Mouse (Mus musculus) kidney, embryonic 14.5 days (tissue): ENCODE results near the gene Hoxb9. TPM values are rescaled to one million over a fixed set of nuclear protein-coding genes. Genes with fewer than 3 reads are reported as not detected.

Experiments
- ATAC-seq: fragments of 200-750 bp; cut with Nextera tagmentation; 2 replicates; pipeline ENCODE4 v1.8.0; 2017; ENCODE audit warnings: moderate number of reproducible peaks, mild to moderate bottlenecking, moderate TSS enrichment, moderate library complexity; ENCODE audit not compliant: low FRiP score, low TSS enrichment
- H3K27ac ChIP-seq: fragments of 300-500 bp; sonication (generic); 2 replicates; pipeline ENCODE4 v1.5.1; 2014; ENCODE audit warnings: low read depth, mild to moderate bottlenecking, low read length, moderate library complexity, mixed read lengths
- H3K27me3 ChIP-seq: fragments of 300-500 bp; sonication (generic); 2 replicates; pipeline ENCODE4 v1.6.1; 2014; ENCODE audit warnings: mild to moderate bottlenecking, low read length; ENCODE audit not compliant: control insufficient read depth, insufficient read depth
- H3K36me3 ChIP-seq: fragments of 300-500 bp; sonication (generic); 2 replicates; pipeline ENCODE4 v1.6.1; 2014; ENCODE audit warnings: low read length, mixed read lengths; ENCODE audit not compliant: control insufficient read depth, insufficient read depth
- H3K4me1 ChIP-seq: fragments of 300-500 bp; sonication (generic); 2 replicates; pipeline ENCODE4 v1.6.1; 2014; ENCODE audit warnings: low read length, mixed read lengths; ENCODE audit not compliant: control insufficient read depth, insufficient read depth
- H3K4me2 ChIP-seq: fragments of 300-500 bp; sonication (generic); replicated peaks from 2 replicates; pipeline ENCODE4 v1.6.1; 2014; ENCODE audit warnings: low read depth, mild to moderate bottlenecking, low read length
- H3K4me3 ChIP-seq: fragments of 300-500 bp; sonication (generic); 2 replicates; pipeline ENCODE4 v1.5.1; 2014; ENCODE audit warnings: mild to moderate bottlenecking, low read length
- H3K9ac ChIP-seq: fragments of 300-500 bp; sonication (generic); 2 replicates; pipeline ENCODE4 v1.6.1; 2014; ENCODE audit warnings: low read depth, mild to moderate bottlenecking, low read length, moderate library complexity
- H3K9me3 ChIP-seq: fragments of 300-500 bp; sonication (generic); 2 replicates; pipeline ENCODE4 v1.6.1; 2016; ENCODE audit warnings: low read length; ENCODE audit not compliant: control insufficient read depth
- WGBS: fragments of 180-500 bp; shearing (Covaris S2); extraction: QIAGEN DNeasy Blood & Tissue Kit; methylation state at CpG from one replicate; pipeline ENCODE4 v1.1.7; 2014; 5-methylcytosine and 5-hydroxymethylcytosine counted together
- polyA plus RNA-seq: library from polyadenylated mRNA; unstranded; fragments of >200 nt; fragmentation: Nextera tagmentation; extraction: Ambion mirVana; gene quantifications from 2 replicates; pipeline ENCODE4 v1.2.1, GENCODE M21; 2014

Gene Hoxb9
- polyA plus RNA-seq, 1 experiment from 2014 or later, result 30.0 TPM

DNA sequence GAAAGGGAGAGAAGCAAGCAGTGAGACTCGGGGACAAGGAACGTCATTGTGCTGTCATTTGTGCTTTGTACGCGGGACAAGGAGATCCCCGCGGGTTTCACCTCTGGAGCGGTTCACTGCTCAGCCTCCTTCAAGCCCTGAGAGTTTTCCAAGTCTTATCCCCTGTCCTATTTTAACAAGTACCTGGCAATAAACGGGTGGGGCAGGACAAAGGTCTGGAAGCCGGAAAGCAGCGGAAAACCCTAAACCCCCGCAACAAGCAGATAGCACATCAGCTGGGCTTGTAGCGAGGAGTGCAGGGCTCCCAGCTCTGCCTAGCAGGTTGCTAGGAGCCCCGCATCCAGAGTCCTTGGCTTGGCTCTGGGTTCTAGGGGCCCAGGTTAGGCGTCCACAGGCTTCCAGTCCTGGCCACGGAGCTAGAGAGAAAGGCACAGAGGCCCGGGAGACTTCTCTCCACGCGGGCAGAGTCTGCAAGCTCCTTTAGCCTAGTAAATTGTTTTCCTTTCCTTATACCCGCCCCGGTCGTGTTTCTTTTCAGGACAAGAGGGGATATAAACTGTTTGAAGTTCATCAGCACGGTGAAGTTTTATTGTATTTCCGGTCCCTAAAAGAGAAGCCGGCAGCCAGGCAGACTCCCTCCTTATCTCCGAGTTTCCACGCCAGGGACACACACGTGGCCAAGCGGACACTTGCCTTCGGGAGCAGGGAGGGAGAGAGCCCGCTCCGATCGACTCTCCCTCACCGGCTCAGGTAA is 7.4 kb upstream of the Hoxb9 start:
- Histone ChIP-seq H3K36me3 (peaks cover 36% of the 10 kb centered on the region; the same call in 1 of the 2 replicates), H3K9me3 (no peaks in the 10 kb centered on the region), H3K4me1 (peaks cover 73% of the 10 kb centered on the region), H3K9ac (peak overlapping the region; percentile 18; the same call in 1 of the 2 replicates), H3K4me2 (peak overlapping the region; percentile 6; the same call in 1 of the 2 replicates), H3K27me3 (no peaks in the 10 kb centered on the region; the same call in 1 of the 2 replicates), H3K4me3 (no peak overlapping the region), H3K27ac (no peak overlapping the region)
- WGBS, result 19% methylated on average over 33 of the region's 33 CpGs
- no peak for ATAC-seq

DNA sequence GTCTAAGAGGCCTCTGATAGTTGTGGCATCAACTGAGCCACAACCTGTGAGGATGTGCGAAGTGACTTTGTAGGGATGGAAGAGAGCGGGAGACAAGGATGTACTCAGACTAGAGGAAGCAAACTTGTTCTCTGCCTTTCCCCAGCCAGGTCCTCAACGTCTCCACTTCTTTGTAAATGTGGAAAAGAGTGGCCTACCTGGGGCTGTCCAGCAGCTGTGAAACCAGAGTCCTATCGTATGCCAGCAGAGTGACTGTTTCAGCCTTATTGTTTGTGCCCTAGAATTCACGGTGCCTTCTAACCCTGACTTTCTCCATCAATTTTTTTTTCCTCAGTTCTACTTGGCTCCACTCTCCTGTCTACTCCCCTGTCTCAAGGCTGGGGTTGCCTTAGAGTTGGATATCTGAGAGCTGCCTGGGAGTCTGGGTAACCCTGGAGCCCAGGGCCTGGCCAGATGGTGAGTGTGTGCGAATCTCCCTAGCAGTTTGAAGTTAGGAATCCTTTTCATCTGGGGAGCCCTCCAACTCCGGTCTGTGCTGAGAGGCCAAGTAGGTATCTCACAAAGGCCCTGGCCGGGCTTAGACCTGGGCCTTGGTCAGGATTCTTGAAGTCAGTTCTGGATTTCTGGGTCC is 6.8 kb upstream of the Hoxb9 start:
- no peaks in the 10 kb centered on the region for H3K9me3 ChIP-seq
- ATAC-seq, result no peak
- no peak overlapping the region for H3K9ac ChIP-seq
- H3K27ac ChIP-seq, result no peak overlapping the region
- H3K4me1 ChIP-seq, result peaks cover 72% of the 10 kb centered on the region
- no peak overlapping the region for H3K4me3 ChIP-seq
- H3K4me2 ChIP-seq, result no peak overlapping the region
- H3K36me3 ChIP-seq, result peaks cover 36% of the 10 kb centered on the region; the same call in 1 of the 2 replicates
- no peaks in the 10 kb centered on the region; the same call in 1 of the 2 replicates for H3K27me3 ChIP-seq
- WGBS, result 54% methylated on average over 8 of the region's 8 CpGs

DNA sequence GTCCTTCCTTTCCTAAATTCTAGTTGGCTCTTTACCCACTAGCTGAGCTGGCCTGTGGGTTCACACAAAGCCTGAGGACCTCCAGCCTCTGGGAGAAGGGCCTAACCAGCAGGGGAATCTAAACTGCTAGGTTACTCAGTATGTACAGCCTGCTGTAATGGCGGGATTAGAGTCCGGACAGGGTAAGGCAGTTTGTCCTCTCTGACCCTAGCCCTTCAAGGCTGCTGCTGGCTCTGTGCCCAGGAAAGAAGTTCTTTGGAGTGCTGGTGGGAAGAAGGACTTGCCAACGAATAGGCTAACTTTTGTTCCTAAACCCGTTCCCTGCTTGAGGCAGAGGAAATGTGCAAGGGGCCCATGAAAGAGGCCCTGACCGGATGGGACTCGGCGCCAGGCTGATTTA is 5.3 kb upstream of the Hoxb9 start:
- H3K4me3 ChIP-seq, result no peak overlapping the region
- H3K27ac ChIP-seq, result peak overlapping the region; percentile 74
- H3K9me3 ChIP-seq, result no peaks in the 10 kb centered on the region
- H3K4me2 ChIP-seq, result no peak overlapping the region; the same call in 1 of the 2 replicates
- peaks cover 73% of the 10 kb centered on the region for H3K4me1 ChIP-seq
- H3K27me3 ChIP-seq, result no peaks in the 10 kb centered on the region; the same call in 1 of the 2 replicates
- WGBS, result 15% methylated on average over 7 of the region's 7 CpGs
- H3K36me3 ChIP-seq, result peaks cover 36% of the 10 kb centered on the region; the same call in 1 of the 2 replicates
- ATAC-seq, result no peak
- peak overlapping the region; percentile 28; the same call in 1 of the 2 replicates for H3K9ac ChIP-seq

DNA sequence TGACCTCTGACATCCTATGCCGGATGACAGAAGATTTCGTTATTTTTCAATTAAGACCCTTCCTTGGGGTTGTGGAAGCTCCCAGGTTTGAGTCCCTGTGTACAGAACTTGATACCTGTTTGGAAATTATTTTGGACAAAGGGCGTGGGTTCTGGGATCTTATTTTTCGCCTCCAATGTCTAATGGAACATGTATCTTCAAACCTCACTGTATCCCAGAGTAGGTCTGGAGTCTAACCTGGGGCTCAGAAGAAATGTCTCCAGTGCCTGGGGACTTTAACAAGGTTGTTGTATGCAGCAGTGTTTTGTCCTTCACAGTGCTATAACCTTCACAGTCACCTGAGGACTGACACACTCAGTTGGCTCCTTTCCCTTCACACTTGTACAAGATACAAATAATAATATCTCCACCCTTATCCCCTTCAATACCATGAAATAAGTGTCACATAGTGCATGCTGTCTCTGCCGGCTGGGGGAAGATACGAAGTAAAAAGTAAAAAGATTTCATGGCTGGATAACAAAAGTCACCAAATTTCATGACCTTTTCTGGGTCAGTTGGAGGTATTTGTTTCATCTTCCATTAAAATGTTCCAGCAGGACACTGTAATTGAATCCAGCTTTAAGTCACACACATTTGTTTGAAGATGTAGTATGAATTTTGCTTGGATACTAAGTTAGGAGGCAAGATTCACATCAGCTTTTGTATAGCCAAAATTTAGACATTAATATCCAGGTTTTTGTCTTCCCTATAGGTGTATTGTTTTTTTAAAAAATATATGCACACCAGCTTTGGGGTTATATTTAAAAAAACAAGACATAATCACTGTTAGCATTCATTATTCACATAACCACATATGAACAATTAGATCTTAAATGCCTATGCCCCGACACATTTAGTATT is 4.0 kb upstream of the Hoxb9 start:
- H3K9me3 ChIP-seq, result no peaks in the 10 kb centered on the region
- H3K4me1 ChIP-seq, result peaks cover 65% of the 10 kb centered on the region

DNA sequence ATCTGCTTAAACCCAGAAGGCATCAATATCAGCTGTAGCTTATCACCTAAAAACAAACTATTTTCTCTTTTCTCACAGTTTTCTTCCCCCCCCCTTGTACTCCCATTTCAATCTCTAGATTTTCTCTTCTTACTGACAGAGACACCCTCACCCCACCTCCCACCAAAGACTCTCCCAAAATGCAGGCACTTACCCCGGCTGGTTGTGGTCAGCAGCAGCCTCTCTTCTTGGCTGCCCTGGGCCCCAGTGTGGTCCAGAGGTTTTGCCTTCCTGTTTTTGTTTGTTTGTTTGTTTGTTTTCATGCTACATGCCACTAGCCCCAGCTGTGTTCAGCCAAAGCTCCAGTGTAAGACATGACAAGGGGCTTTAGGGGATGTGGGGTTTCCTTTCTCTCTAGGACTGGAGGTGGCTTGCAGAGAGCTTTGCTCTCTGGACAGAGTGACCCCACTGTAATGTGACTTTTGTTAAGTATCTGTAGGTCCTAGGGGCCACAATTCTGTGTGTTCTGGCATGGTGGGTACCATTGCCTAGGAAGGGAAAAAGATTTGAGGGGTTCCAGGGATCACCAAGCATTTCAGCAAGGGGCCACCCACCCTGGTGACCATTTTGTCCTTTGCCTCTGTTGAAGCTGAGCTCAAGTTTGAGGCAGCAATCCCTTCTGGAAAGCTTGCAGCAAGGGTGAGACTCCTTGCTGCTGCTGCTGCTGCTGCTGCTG is 3.1 kb upstream of the Hoxb9 start:
- Histone ChIP-seq H3K36me3 (peaks cover 25% of the 10 kb centered on the region; the same call in 1 of the 2 replicates), H3K27ac (0 out of 2 replicates have a peak overlapping the region, but pooled peaks have one; percentile 17), H3K9me3 (no peaks in the 10 kb centered on the region), H3K27me3 (no peaks in the 10 kb centered on the region), H3K9ac (0 out of 2 replicates have a peak overlapping the region, but pooled peaks have one; percentile 12), H3K4me1 (peaks cover 61% of the 10 kb centered on the region), H3K4me2 (no peak overlapping the region), H3K4me3 (no peak overlapping the region)
- 54% methylated on average over 1 of the region's 1 CpGs for whole genome bisulfite sequencing
- no peak for ATAC-seq

More for the DNA sequence above, 4.0 kb upstream of the Hoxb9 start:
- H3K4me2 ChIP-seq, result no peak overlapping the region
- H3K27ac ChIP-seq, result no peak overlapping the region
- ATAC-seq, result no peak
- H3K4me3 ChIP-seq, result no peak overlapping the region
- peaks cover 31% of the 10 kb centered on the region; the same call in 1 of the 2 replicates for H3K36me3 ChIP-seq
- no peaks in the 10 kb centered on the region; the same call in 1 of the 2 replicates for H3K27me3 ChIP-seq
- 54% methylated on average over 7 of the region's 7 CpGs for WGBS
- no peak overlapping the region for H3K9ac ChIP-seq

DNA sequence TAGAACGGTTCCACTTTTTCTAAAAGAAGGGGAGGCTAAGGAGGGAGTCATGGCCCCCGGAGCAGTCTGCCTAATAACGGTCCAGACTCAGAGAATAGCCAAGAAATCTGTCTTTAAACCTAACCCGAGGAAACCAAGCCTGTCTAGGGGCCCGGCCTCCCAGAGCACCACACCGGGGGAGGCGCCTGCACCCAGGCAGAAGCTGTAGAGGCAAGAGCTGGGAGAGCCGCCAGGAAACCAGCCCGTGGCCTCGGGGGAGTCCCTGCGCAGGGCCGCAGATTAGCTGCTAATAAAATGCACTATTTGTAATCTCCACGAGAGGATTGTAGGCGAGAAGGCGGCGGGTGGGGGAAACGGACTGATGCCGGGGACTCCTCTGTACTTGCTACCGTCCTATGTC is 1.4 kb upstream of the Hoxb9 start:
- H3K4me1 ChIP-seq, result peaks cover 49% of the 10 kb centered on the region
- peak overlapping the region; percentile 65 for H3K4me3 ChIP-seq
- under 1% methylated on average over 19 of the region's 19 CpGs for WGBS
- peak overlapping the region; percentile 84 for H3K4me2 ChIP-seq
- H3K36me3 ChIP-seq, result peaks cover 14% of the 10 kb centered on the region; the same call in 1 of the 2 replicates
- H3K9ac ChIP-seq, result peak overlapping the region; percentile 45
- H3K27me3 ChIP-seq, result no peaks in the 10 kb centered on the region
- H3K9me3 ChIP-seq, result no peaks in the 10 kb centered on the region
- no peak for ATAC-seq
- H3K27ac ChIP-seq, result peak overlapping the region; percentile 95

DNA sequence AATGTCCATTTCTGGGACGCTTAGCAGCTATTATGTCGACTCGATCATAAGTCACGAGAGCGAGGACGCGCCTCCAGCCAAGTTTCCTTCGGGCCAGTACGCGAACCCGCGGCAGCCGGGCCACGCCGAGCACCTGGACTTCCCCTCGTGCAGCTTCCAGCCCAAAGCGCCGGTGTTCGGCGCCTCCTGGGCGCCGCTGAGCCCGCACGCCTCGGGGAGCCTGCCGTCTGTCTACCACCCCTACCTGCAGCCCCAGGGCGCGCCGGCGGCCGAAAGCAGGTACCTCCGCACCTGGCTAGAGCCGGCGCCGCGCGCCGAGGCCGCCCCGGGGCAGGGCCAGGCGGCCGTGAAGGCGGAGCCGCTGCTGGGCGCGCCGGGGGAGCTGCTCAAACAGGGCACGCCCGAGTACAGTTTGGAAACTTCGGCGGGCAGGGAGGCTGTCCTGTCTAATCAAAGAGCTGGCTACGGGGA is 319 bp downstream of the Hoxb9 start:
- H3K4me2 ChIP-seq, result peak overlapping the region; percentile 84
- peaks cover 4% of the 10 kb centered on the region; the same call in 1 of the 2 replicates for H3K27me3 ChIP-seq
- H3K4me3 ChIP-seq, result peak overlapping the region; percentile 65
- no peaks in the 10 kb centered on the region for H3K9me3 ChIP-seq
- H3K4me1 ChIP-seq, result peaks cover 41% of the 10 kb centered on the region
- peak overlapping the region; percentile 93 for H3K9ac ChIP-seq
- peak overlapping the region; percentile 95 for H3K27ac ChIP-seq
- under 1% methylated on average over 52 of the region's 52 CpGs for WGBS
- H3K36me3 ChIP-seq, result peaks cover 16% of the 10 kb centered on the region; the same call in 1 of the 2 replicates
- ATAC-seq, result peak; percentile 50
